Mouse (Mus musculus): ENCODE results near the gene Ola1.

DNA sequence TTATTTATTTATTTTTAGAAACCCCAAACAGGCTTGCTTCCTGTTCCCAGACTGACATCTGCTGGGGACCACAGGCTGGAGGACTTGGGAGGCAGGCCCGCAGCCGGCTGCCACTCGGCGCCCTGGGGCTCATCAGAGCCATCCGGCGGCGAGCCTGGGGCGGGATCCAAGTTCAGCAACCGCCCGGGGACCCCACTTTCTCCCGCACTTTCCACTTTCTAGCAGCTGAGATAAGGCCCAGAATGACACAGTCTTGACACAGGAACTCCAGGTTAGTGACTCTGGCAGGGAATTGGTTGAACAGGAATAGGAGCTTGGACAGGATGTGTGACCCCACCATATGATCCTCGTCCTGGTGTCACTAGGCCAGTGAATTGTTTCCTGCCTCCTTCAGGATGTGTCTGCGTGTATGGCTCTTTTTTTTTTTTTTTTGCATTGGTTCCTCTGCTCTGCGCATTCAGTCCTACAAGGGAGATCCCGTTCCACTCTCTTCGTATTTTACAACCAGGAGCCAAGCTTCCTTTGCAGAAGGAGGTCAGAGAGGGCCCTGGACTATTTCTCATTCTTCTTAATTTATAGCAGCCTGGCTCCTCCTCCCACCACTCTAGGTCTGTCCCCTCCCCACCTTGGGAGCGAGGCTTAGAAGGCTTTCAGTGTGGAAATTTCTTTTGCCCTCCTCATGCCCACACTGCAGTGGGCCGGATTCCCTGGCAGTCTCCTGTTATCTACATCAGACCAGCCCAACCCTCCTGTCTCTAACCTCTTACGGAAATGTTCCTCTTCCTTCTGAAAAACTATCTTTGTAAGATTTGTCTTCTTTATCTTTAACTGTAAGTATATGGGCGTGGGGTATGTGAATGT lies 152.2 kb downstream of the Ola1 start:
- TF ChIP-seq CTCF (IDR thresholded peaks at IDR 0.05; ENCODE audit: control insufficient read depth, insufficient read depth, insufficient replicate concordance, low read depth, low read length): no peak
- TF ChIP-seq POLR2A (IDR thresholded peaks at IDR 0.05; ENCODE audit: control insufficient read depth, low read depth, low read length): no peak

All from testis, adult 2 months (tissue).